In genomic region chr6:113658226-113658625, GRCm38 (mm10) we compare ENCODE assay signal across 11 mouse cellular contexts. TPM values are rescaled to one million over a fixed set of nuclear protein-coding genes. Genes with fewer than 3 reads are reported as not detected.
A peak's percentile ranks its signal among the peaks of the same experiment; 100 is the strongest.
DNase-seq lines count a peak whose midpoint lies in the region; ATAC-seq and TF ChIP-seq lines count a peak whose summit lies in the region.
"Had no signal": no experiment of that assay in that cellular context is flagged by ENCODE, and none has a peak within 500 bp of the region (broad histone marks: within the 10 kb centered on the region; RNA-seq: fewer than 3 reads in every experiment).

No protein-coding gene starts in this region.

- peaks cover 31% of the 10 kb centered on the region for H3K4me1 ChIP-seq in heart, embryonic 10.5 days
- H3K4me1 ChIP-seq in bone marrow, adult 2 months (ENCODE audit: control insufficient read depth, insufficient read depth, low read length) = peaks cover 31% of the 10 kb centered on the region
- H3K4me1 ChIP-seq in kidney, embryonic 16.5 days (ENCODE audit: insufficient read depth, low read length) = peaks cover 35% of the 10 kb centered on the region

- H3K9ac ChIP-seq in kidney, embryonic 16.5 days (replicated peaks; ENCODE audit: low read length) = no peak overlapping the region
- H3K9ac ChIP-seq: liver, embryonic 12.5 days had no signal

- H3K27ac ChIP-seq in heart, embryonic 10.5 days = no peak overlapping the region
- H3K27ac ChIP-seq in bone marrow, adult 2 months (ENCODE audit: control insufficient read depth, insufficient read depth, low read depth, low read length, poor library complexity) = peak overlapping the region; percentile 37; the same call in 1 of the 2 replicates
- H3K27ac ChIP-seq in kidney, embryonic 16.5 days (ENCODE audit: low read length) = peak overlapping the region; percentile 9; the same call in 1 of the 2 replicates
- H3K27ac ChIP-seq: liver, embryonic 12.5 days had no signal

- no peaks in the 10 kb centered on the region for H3K36me3 ChIP-seq in heart, embryonic 10.5 days
- H3K36me3 ChIP-seq in kidney, embryonic 16.5 days (ENCODE audit: insufficient read depth, low read length) = no peaks in the 10 kb centered on the region

- TF ChIP-seq POLR2A in bone marrow, adult 2 months (IDR thresholded peaks at IDR 0.05; ENCODE audit: borderline replicate concordance, control insufficient read depth, low read depth, low read length) = no peak

- no peak overlapping the region for H3K4me3 ChIP-seq in heart, embryonic 10.5 days
- no peak overlapping the region for H3K4me3 ChIP-seq in bone marrow, adult 2 months (replicated peaks; ENCODE audit: control insufficient read depth, low read depth, low read length)
- no peak overlapping the region for H3K4me3 ChIP-seq in kidney, embryonic 16.5 days (ENCODE audit: low read length)
- H3K4me3 ChIP-seq: liver, embryonic 12.5 days had no signal

- no peak overlapping the region for H3K4me2 ChIP-seq in kidney, embryonic 16.5 days (replicated peaks; ENCODE audit: low read depth, low read length)
- H3K4me2 ChIP-seq: liver, embryonic 12.5 days had no signal

- no peak for ATAC-seq in kidney, embryonic 16.5 days (ENCODE audit: low FRiP score, low TSS enrichment)
- ATAC-seq in megakaryocyte progenitor cell, adult 5-6 weeks (replicated peaks; ENCODE audit: poor library complexity) = no peak
- ATAC-seq: inflammation-experienced regulatory T-cells, adult 6 months; liver, embryonic 12.5 days had no signal

- WGBS in heart, embryonic 10.5 days = 60% methylated on average over 3 of the region's 3 CpGs
- 15% methylated on average over 3 of the region's 3 CpGs for WGBS in bone marrow, adult 2 months
- 58% methylated on average over 3 of the region's 3 CpGs for WGBS in kidney, embryonic 16.5 days

- no peaks in the 10 kb centered on the region for H3K9me3 ChIP-seq in heart, embryonic 10.5 days
- peaks cover 2% of the 10 kb centered on the region; the same call in 1 of the 2 replicates for H3K9me3 ChIP-seq in kidney, embryonic 16.5 days (ENCODE audit: low read length)

- no peaks in the 10 kb centered on the region for H3K27me3 ChIP-seq in heart, embryonic 10.5 days (ENCODE audit: insufficient read depth, poor library complexity, severe bottlenecking)
- H3K27me3 ChIP-seq in kidney, embryonic 16.5 days (ENCODE audit: insufficient read depth, low read length) = no peaks in the 10 kb centered on the region
- H3K27me3 ChIP-seq: liver, embryonic 12.5 days had no signal

- DNase-seq in heart, adult 8-10 months (ENCODE audit: low spot score) = peak; percentile 41
- DNase-seq in heart, embryonic 10.5 days (ENCODE audit: low spot score) = no peak
- peak; percentile 55 for DNase-seq in 416B (ENCODE audit: low read depth)
- DNase-seq in ovary, postnatal 36 days (ENCODE audit: low spot score) = no peak
- no peak for DNase-seq in left cerebral cortex, adult 11 months (ENCODE audit: low spot score)
- DNase-seq: adrenal gland, postnatal 10 days had no signal

- TF ChIP-seq CTCF in bone marrow, adult 2 months (IDR thresholded peaks at IDR 0.05; ENCODE audit: control insufficient read depth, insufficient read depth, low read length) = no peak

RNA-seq across cellular contexts. Expression of gene Irak2, which starts 20.0 kb away (rescaled TPM):
- 10 to 100 TPM in 2 of 4 experiments, 1 to 10 TPM in 2; 8.1 to 13.5 (median 10.6) TPM for total RNA-seq in heart, adult 8-10 months (2022)
- polyA plus RNA-seq in heart, embryonic 10.5 days (2016; fragmentation: Nextera tagmentation; extraction: Ambion mirVana) = 12.5 TPM in 2 replicates
- 10.0 and 11.9 TPM in 2 replicates for polyA plus RNA-seq in bone marrow, adult 2 months (2011; ENCODE audit: insufficient read depth, insufficient read length, low replicate concordance, missing spikeins)
- 4.4 and 5.6 TPM in 2 replicates for polyA plus RNA-seq in kidney, embryonic 16.5 days (2015; fragmentation: Nextera tagmentation; extraction: Ambion mirVana)
- total RNA-seq in megakaryocyte progenitor cell, adult 5-6 weeks (2015) = 4.9 and 10.8 TPM in 2 replicates
- 20.9 and 30.4 TPM in 2 replicates for total RNA-seq in megakaryocyte progenitor cell, adult 5-6 weeks (2017)

RNA-seq across cellular contexts. Expression of gene Vhl, which starts 34.5 kb away (rescaled TPM):
- 10 to 100 TPM in 1 of 4 experiments, 1 to 10 TPM in 3; 8.4 to 10.7 (median 9.4) TPM for total RNA-seq in heart, adult 8-10 months (2022)
- polyA plus RNA-seq in heart, embryonic 10.5 days (2016; fragmentation: Nextera tagmentation; extraction: Ambion mirVana) = 32.3 and 34.2 TPM in 2 replicates
- 38.5 and 66.7 TPM in 2 replicates for polyA plus RNA-seq in bone marrow, adult 2 months (2011; ENCODE audit: insufficient read depth, insufficient read length, low replicate concordance, missing spikeins)
- polyA plus RNA-seq in kidney, embryonic 16.5 days (2015; fragmentation: Nextera tagmentation; extraction: Ambion mirVana) = 34.0 and 40.7 TPM in 2 replicates
- total RNA-seq in megakaryocyte progenitor cell, adult 5-6 weeks (2015) = 14.1 and 22.7 TPM in 2 replicates
- total RNA-seq in megakaryocyte progenitor cell, adult 5-6 weeks (2017) = 10.8 and 12.2 TPM in 2 replicates

RNA-seq across cellular contexts. Expression of gene Tatdn2, which starts 38.6 kb away (rescaled TPM):
- 10 to 100 TPM; 65.8 to 83.6 (median 69.8) TPM for total RNA-seq in heart, adult 8-10 months (2022)
- 0.70 and 0.84 TPM in 2 replicates for polyA plus RNA-seq in heart, embryonic 10.5 days (2016; fragmentation: Nextera tagmentation; extraction: Ambion mirVana)
- 61.3 and 112 TPM in 2 replicates for polyA plus RNA-seq in bone marrow, adult 2 months (2011; ENCODE audit: insufficient read depth, insufficient read length, low replicate concordance, missing spikeins)
- polyA plus RNA-seq in kidney, embryonic 16.5 days (2015; fragmentation: Nextera tagmentation; extraction: Ambion mirVana) = 0.72 and 0.95 TPM in 2 replicates
- total RNA-seq in megakaryocyte progenitor cell, adult 5-6 weeks (2015) = 21.3 and 24.4 TPM in 2 replicates
- 108 and 112 TPM in 2 replicates for total RNA-seq in megakaryocyte progenitor cell, adult 5-6 weeks (2017)

RNA-seq across cellular contexts. Expression of gene Brk1, which starts 53.7 kb away (rescaled TPM):
- 10 to 100 TPM; 68.5 to 83.3 (median 75.0) TPM for total RNA-seq in heart, adult 8-10 months (2022)
- polyA plus RNA-seq in heart, embryonic 10.5 days (2016; fragmentation: Nextera tagmentation; extraction: Ambion mirVana) = 170 and 197 TPM in 2 replicates
- 65.5 and 112 TPM in 2 replicates for polyA plus RNA-seq in bone marrow, adult 2 months (2011; ENCODE audit: insufficient read depth, insufficient read length, low replicate concordance, missing spikeins)
- 221 and 224 TPM in 2 replicates for polyA plus RNA-seq in kidney, embryonic 16.5 days (2015; fragmentation: Nextera tagmentation; extraction: Ambion mirVana)
- total RNA-seq in megakaryocyte progenitor cell, adult 5-6 weeks (2015) = 237 and 246 TPM in 2 replicates
- 117 and 131 TPM in 2 replicates for total RNA-seq in megakaryocyte progenitor cell, adult 5-6 weeks (2017)

RNA-seq across cellular contexts. Expression of gene Fancd2os, which starts 57.7 kb away (rescaled TPM):
- not detected for total RNA-seq in heart, adult 8-10 months (2022)
- polyA plus RNA-seq in heart, embryonic 10.5 days (2016; fragmentation: Nextera tagmentation; extraction: Ambion mirVana) = 0.16 and 0.38 TPM in 2 replicates
- polyA plus RNA-seq in bone marrow, adult 2 months (2011; ENCODE audit: insufficient read depth, insufficient read length, low replicate concordance, missing spikeins) = not detected in 2 replicates
- polyA plus RNA-seq in kidney, embryonic 16.5 days (2015; fragmentation: Nextera tagmentation; extraction: Ambion mirVana) = 0.68 and 1.1 TPM in 2 replicates
- not detected in 2 replicates for total RNA-seq in megakaryocyte progenitor cell, adult 5-6 weeks (2015)
- not detected in 2 replicates for total RNA-seq in megakaryocyte progenitor cell, adult 5-6 weeks (2017)
- total RNA-seq: adrenal gland, postnatal 10 days had no signal
- polyA plus RNA-seq: inflammation-experienced regulatory T-cells, adult 6 months had no signal

Comparison
In these comparisons a context has a peak if more than half of its experiments do, and no peak if none do; other contexts are left out.
1. DNase-seq: peak in heart, adult 8-10 months (single experiment) and 416B (single experiment); none in heart, embryonic 10.5 days (single experiment), ovary, postnatal 36 days (single experiment) and left cerebral cortex, adult 11 months (single experiment).
2. RNA of gene Tatdn2, which starts 38.6 kb away (polyA plus RNA-seq): 61.3 to 112 TPM in bone marrow, adult 2 months; 0.72 to 0.95 TPM in kidney, embryonic 16.5 days and 0.70 to 0.84 TPM in heart, embryonic 10.5 days; every median in the first group is over 10 times any median in the second.